Mouse (Mus musculus) spleen, postnatal 36 days (tissue): Measurements from ENCODE around the gene Olfr1510.
"Not testable (repeated sequence)": the region's sequence is repeated elsewhere in the genome, so short reads cannot be mapped to it uniquely, and the experiment has no call there.

Source experiments
- DNase-seq, 2 experiments: peaks; one replicate each; pipeline ENCODE4 v3.0.0; 2022; ENCODE audit warnings: low spot score in 2 of 2, mixed read lengths in 1 of 2

Olfr1510 gene

DNA sequence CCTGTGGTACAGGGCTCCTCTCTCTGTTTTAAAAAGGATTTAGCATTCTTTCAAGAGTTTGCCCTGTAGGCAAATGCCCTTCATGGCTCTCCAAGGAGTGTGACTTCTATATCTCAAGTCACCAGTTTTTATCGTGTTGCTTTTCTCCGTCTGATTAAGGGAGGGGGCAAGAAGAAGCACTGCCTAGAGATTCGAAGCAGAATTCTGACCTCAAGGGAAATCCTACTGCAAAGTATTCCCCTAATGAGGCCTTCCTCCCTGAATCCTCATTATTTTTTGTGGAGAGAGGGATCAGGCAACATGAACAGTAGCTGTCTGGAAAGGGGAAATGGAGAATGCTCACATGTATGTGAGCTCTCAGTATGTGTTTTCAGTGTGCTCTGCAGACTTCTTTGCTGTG, at the start of gene Olfr1510:
Gene Olfr1510, minus strand, starts transcription at position 101 of the 400 bp plus-strand sequence.
- no peak for DNase-seq

DNA sequence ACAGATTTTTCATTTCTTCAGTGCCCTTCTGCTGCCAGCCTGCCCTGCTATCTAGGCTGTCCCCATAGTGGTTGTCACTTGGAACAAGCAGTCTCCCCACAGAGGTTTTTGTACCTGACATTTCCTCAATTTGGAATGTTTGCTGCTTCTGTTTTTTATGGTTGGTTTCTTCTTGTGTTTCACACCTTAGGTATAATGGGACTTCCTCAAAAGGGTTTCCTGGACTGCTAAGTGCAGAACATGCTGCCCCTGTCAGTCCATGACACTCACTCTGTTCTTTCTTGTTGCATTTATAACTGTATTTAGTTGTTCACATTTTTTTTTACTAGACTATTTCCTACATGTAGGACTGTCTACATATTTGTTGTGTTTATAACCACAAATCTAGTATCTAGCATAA, 47.8 kb upstream of the Olfr1510 start:
- DNase-seq, result peak in 1 of 2 experiments; percentile 2

DNA sequence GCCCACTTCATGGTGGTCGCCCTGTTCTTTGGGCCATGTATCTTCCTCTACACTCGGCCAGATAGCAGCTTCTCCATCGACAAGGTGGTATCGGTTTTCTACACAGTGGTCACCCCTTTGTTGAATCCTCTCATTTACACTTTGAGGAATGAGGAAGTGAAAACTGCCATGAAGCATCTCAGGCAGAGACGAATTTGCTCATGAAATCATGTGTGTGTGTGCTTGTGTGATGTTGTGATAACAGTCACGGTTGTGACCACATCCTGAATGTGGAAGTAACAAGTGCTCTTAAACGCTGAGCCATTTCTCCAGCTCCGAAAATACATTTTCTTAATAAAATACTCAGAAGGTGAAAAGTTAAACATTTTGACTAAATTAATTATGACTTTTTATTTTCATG, 37.0 kb upstream of the Olfr1510 start:
- peak; percentile 61 to 69 for DNase-seq

DNA sequence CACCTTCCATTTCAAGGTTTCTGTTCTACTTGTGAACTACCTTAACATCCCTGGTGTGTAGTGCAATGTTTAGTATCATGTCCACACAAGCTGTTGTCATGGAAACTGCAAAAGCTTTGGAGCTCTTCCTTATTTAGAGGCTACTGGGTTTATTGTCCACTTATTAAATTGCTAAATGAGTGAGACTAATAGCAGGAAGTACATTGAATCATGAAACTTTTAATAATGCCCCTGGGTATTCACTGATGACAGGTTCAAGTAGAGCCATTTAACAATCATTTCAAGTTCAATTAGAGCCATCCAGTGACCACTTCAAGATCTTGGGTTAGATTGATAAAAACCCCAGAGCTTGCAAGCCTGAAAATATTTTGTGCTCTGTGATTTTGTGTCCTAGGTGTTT, 28.5 kb upstream of the Olfr1510 start, which contains the start of gene Olfr1509:
Gene Olfr1509, plus strand, starts transcription at position 301 of the 400 bp plus-strand sequence.
- no peak for DNase-seq

DNA sequence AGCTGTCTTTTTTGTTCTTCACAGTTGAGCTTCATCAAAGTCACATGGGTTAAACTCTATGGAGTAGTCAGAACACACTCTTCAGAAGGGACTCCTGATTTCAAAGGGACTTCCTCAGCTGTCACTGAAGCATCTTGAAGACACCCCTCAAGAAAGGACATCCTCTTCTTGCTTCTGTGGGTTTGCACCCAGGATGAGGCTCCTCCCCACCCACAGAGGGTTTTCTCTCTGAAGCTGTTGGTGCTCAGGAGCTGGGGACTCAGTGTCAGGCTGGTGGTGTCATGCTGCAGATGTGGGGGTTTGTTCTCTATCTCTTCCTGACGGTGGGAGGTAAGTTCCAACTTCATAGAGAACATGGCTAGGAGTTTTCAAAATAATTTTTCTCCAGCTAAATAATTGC, 13.5 kb upstream of the Olfr1510 start:
- DNase-seq, result peak; percentile 5 to 21

DNA sequence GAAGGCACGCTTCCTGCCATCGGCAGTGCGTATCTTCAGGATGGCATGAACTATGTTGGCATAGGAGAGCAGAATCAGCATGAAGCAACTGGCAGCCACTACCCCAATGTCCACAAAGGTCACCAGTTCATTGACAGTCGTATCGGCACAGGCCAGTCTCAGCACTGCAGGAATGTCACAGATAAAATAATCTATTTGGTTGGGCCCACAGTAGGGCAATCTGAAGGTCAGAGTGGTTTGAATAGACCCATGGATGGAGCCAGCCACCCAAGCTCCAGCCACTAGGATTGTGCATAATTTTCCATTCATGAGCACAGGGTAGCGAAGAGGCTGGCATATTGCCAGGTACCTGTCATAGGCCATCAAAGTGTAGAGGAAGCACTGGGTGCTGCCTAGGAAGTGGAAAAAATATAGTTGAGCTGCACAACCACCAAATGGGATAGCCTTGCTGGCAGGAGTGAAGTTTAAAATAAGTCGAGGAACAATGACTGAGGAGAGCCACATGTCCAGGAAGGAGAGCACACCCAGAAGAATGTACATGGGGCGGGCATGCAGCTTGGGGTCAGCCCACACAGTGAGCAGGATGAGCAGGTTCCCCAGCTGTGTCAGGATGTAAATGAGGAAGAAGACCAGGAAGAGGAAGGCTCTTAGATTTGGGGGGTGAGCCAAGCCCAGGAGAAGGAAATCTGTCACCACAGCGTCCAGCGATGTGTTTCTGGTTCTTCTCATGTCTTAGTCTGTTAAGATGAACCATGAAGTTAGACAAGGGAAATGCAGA, 3.8 kb downstream of the Olfr1510 start:
- DNase-seq, result not testable (repeated sequence)

DNA sequence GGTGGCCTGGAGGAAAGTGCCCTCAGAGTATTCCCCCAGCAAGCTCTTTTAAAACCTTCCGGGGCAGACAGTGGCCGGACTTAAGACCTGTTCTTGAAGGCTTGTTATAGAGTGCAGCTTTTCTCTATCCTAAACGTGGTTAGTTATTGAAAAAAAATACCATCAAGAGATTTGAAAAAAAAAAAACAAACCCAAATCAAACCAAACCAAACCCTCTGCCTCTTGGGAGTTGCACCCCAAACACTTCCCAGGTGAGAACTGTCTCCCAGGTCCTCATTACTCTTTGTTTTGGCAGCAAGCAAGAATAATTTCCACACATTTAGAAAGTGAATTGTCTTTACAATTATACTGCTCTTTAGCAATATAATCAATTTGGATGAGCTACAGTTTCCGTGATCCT, 16.9 kb downstream of the Olfr1510 start, which contains the start of gene Olfr1511:
Gene Olfr1511, minus strand, starts transcription at position 101 of the 400 bp plus-strand sequence.
- no peak for DNase-seq

DNA sequence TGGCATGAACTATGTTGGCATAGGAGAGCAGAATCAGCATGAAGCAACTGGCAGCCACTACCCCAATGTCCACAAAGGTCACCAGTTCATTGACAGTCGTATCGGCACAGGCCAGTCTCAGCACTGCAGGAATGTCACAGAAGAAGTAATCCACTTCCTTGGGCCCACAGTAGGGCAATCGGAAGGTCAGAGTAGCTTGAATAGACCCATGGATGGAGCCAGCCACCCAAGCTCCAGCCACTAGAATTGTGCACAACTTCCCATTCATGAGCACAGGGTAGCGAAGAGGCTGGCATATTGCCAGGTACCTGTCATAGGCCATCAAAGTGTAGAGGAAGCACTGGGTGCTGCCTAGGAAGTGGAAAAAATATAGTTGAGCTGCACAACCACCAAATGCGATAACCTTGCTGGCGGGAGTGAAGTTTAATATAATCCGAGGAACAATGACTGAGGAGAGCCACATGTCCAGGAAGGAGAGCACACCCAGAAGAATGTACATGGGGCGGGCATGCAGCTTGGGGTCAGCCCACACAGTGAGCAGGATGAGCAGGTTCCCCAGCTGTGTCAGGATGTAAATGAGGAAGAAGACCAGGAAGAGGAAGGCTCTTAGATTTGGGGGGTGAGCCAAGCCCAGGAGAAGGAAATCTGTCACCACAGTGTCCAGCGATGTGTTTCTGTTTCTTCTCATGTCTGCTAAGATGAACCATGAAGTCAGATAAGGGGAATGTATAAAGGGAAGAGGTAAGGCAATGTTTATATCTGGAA, 23.9 kb downstream of the Olfr1510 start:
- peak in 1 of 2 experiments; percentile 1 for DNase-seq

DNA sequence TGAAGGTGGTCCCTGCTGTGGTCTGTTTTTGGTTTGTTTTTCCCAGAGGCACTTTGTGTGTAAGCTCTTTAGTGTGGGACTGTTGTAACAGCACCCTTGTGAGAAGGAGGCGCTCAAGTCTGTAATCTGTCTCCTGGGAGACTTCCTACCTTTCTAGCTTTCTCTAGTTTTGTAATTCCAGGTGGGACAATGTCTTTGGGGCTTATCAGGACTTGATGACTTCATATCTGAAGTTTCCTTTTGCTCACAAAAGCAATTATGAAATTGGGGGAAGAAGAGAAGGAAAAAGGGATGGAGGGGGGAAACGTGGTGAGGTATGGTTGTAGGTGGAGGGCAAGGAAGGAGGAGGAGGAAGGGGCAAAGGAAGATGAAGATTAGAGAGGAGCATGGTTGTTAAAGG, 35.1 kb downstream of the Olfr1510 start, which contains the start of gene Olfr1512:
Gene Olfr1512, minus strand, starts transcription at position 101 of the 400 bp plus-strand sequence.
- DNase-seq, result no peak

DNA sequence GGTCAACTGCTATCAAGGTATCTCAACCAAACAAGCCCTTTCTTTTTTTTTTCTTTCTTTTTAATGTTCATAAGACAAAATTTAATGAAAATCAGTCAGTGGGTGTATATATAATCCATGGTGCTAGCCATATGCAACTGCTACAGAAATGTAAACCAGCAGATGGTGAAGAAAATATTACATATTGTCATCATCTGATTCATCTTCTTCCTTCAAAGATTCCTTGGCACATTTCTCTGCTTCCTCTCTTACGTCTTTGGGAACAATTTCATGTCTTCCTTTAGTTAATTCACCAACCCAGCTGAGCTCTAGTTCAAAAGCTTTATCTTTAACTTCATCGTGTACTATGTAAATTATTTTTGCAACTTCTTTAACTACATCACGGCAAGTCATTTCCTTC, 45.4 kb downstream of the Olfr1510 start:
- no peak for DNase-seq
